ENCODE assay signal across 8 mouse cellular contexts in the genomic region with DNA sequence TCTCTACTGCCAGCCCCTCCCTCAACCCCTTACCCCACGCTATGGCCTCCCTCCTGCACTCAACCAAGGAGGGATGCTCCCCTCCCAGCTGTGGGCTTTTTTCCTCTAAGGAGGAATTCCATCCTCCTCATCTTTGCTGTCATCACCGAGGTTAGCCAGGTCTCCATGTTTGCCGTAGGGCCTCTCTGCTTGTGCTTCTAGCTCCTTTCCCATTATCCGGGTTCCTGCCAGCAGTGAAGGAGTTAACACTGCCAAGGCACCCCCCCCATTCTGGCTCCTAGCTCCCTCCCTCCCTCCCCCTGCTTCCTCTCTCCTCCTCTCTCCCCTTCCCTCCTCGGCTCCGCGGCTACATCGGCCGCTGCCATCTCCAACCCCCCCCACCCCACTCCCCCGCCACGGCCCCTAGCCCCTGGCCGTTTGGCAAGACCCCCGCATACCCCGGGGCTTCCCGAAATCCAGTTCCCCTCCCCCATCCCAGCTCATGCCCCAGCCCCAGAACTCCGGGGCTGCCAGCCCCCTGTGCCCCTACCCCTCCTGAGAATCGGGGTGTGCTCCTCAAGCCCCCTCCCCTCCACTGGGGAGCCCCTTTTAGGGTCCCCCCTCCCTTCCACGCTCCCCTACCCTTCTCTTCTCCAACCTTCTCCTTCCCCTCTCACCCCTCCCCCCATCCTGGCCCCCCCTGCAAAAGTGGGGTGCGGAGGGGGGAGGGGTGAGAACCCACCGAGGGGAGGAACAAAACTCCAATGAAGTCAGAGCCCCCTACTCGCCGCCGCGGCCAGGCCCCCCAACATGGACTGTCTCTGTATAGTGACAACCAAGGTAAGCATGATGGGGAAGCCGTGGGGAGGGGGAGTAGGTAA. TPM values are rescaled to one million over a fixed set of nuclear protein-coding genes. Genes with fewer than 3 reads are reported as not detected.
DNase-seq lines count a peak whose midpoint lies in the region; ATAC-seq and TF ChIP-seq lines count a peak whose summit lies in the region.

No protein-coding gene starts in this region.

- no peaks in the 10 kb centered on the region; the same call in 1 of the 2 replicates for H3K36me3 ChIP-seq in kidney, adult 2 months (ENCODE audit: control insufficient read depth, insufficient read depth, low read length)
- no peaks in the 10 kb centered on the region for H3K36me3 ChIP-seq in forebrain, embryonic 16.5 days (ENCODE audit: control insufficient read depth, insufficient read depth)
- H3K36me3 ChIP-seq in kidney, embryonic 15.5 days, result peaks cover 7% of the 10 kb centered on the region
- no peaks in the 10 kb centered on the region for H3K36me3 ChIP-seq in liver, embryonic 14.5 days (replicated peaks; ENCODE audit: control insufficient read depth, insufficient read depth, low read depth)
- H3K36me3 ChIP-seq in neural tube, embryonic 15.5 days, result peaks cover under 1% of the 10 kb centered on the region; the same call in 1 of the 2 replicates

- no peak for TF ChIP-seq EP300 in liver, embryonic 14.5 days (IDR thresholded peaks at IDR 0.05; ENCODE audit: low read depth)

- no peaks in the 10 kb centered on the region for H3K27me3 ChIP-seq in kidney, adult 2 months (replicated peaks; ENCODE audit: control insufficient read depth, insufficient read depth, low read length)
- H3K27me3 ChIP-seq in forebrain, embryonic 16.5 days (replicated peaks; ENCODE audit: control insufficient read depth, insufficient read depth, low read length), result no peaks in the 10 kb centered on the region
- no peaks in the 10 kb centered on the region for H3K27me3 ChIP-seq in kidney, embryonic 15.5 days
- peaks cover 6% of the 10 kb centered on the region for H3K27me3 ChIP-seq in liver, embryonic 14.5 days (ENCODE audit: control insufficient read depth, insufficient read depth, low read length)
- no peaks in the 10 kb centered on the region for H3K27me3 ChIP-seq in neural tube, embryonic 15.5 days (replicated peaks)

- H3K4me2 ChIP-seq in forebrain, embryonic 16.5 days (ENCODE audit: low read length), result peak overlapping the region; percentile 83
- peak overlapping the region; percentile 91 for H3K4me2 ChIP-seq in kidney, embryonic 15.5 days
- peak overlapping the region; percentile 58 for H3K4me2 ChIP-seq in liver, embryonic 14.5 days (ENCODE audit: low read depth)
- peak overlapping the region; percentile 83 for H3K4me2 ChIP-seq in neural tube, embryonic 15.5 days

- no peak for TF ChIP-seq POLR2A in kidney, adult 2 months (IDR thresholded peaks at IDR 0.05; ENCODE audit: low read depth, low read length)

- TF ChIP-seq CTCF in kidney, adult 2 months (conservative IDR thresholded peaks at IDR 0.05; ENCODE audit: insufficient read depth, insufficient read length, low read depth, low read length), result no peak
- no peak for TF ChIP-seq CTCF in liver, embryonic 14.5 days (IDR thresholded peaks at IDR 0.05; ENCODE audit: low read depth)

- peak overlapping the region; percentile 92 for H3K9ac ChIP-seq in forebrain, embryonic 16.5 days (replicated peaks; ENCODE audit: low read depth, low read length)
- peak overlapping the region; percentile 85 for H3K9ac ChIP-seq in kidney, embryonic 15.5 days
- H3K9ac ChIP-seq in liver, embryonic 14.5 days (replicated peaks), result peak overlapping the region; percentile 40
- H3K9ac ChIP-seq in neural tube, embryonic 15.5 days (replicated peaks), result peak overlapping the region; percentile 84

- H3K4me1 ChIP-seq in kidney, adult 2 months (ENCODE audit: control insufficient read depth, insufficient read depth, low read length), result peaks cover 15% of the 10 kb centered on the region; the same call in 1 of the 2 replicates
- 0 out of 2 replicates have a peak, but pooled peaks cover 2% of the 10 kb centered on the region for H3K4me1 ChIP-seq in brown adipose tissue, adult 24 weeks (ENCODE audit: control insufficient read depth, insufficient read depth, insufficient read length, low read length)
- H3K4me1 ChIP-seq in forebrain, embryonic 16.5 days (replicated peaks; ENCODE audit: control insufficient read depth, insufficient read depth, low read length), result peaks cover 63% of the 10 kb centered on the region
- H3K4me1 ChIP-seq in kidney, embryonic 15.5 days, result peaks cover 80% of the 10 kb centered on the region
- H3K4me1 ChIP-seq in liver, embryonic 14.5 days (replicated peaks; ENCODE audit: control insufficient read depth in 2 of 2, insufficient read depth in 2 of 2, low read length in 1 of 2), result peaks cover 14 to 18% of the 10 kb centered on the region in 2 experiments
- peaks cover 71% of the 10 kb centered on the region for H3K4me1 ChIP-seq in neural tube, embryonic 15.5 days

- no peak for ATAC-seq in forebrain, embryonic 16.5 days
- no peak for ATAC-seq in kidney, embryonic 15.5 days (replicated peaks; ENCODE audit: low FRiP score)
- no peak for ATAC-seq in liver, embryonic 14.5 days (ENCODE audit: insufficient read depth)
- ATAC-seq in neural tube, embryonic 15.5 days (ENCODE audit: low FRiP score), result no peak

- DNase-seq in kidney, adult 2 months, result peak; percentile 33
- DNase-seq in kidney, adult 11 months, result no peak
- no peak for DNase-seq in liver, embryonic 14.5 days (ENCODE audit: low read depth in 3 of 3, low spot score in 3 of 3)
- DNase-seq in T-cell, adult 2 months (ENCODE audit: low spot score), result no peak

- H3K27ac ChIP-seq in kidney, adult 2 months (ENCODE audit: insufficient read depth, low read depth, low read length), result no peak overlapping the region
- H3K27ac ChIP-seq in brown adipose tissue, adult 24 weeks (replicated peaks; ENCODE audit: low read depth, low read length), result no peak overlapping the region
- peak overlapping the region; percentile 95 for H3K27ac ChIP-seq in forebrain, embryonic 16.5 days (ENCODE audit: low read length)
- H3K27ac ChIP-seq in kidney, embryonic 15.5 days, result peak overlapping the region; percentile 92
- H3K27ac ChIP-seq in liver, embryonic 14.5 days, result no peak overlapping the region
- H3K27ac ChIP-seq in neural tube, embryonic 15.5 days (replicated peaks), result peak overlapping the region; percentile 95

- WGBS in kidney, adult 2 months, result 4% methylated on average over 25 of the region's 25 CpGs
- WGBS in forebrain, embryonic 16.5 days, result under 1% methylated on average over 22 of the region's 25 CpGs
- WGBS in kidney, embryonic 15.5 days, result 2% methylated on average over 24 of the region's 25 CpGs
- 3% methylated on average over 25 of the region's 25 CpGs for WGBS in liver, embryonic 14.5 days (ENCODE audit: insufficient replicate concordance)
- under 1% methylated on average over 25 of the region's 25 CpGs for WGBS in neural tube, embryonic 15.5 days

- peak overlapping the region; percentile 48 for H3K4me3 ChIP-seq in kidney, adult 2 months (ENCODE audit: insufficient read depth, low read depth, low read length)
- peak overlapping the region; percentile 27; the same call in 1 of the 2 replicates for H3K4me3 ChIP-seq in brown adipose tissue, adult 24 weeks (ENCODE audit: insufficient read depth, low read depth, low read length)
- H3K4me3 ChIP-seq in forebrain, embryonic 16.5 days (replicated peaks; ENCODE audit: low read length), result peak overlapping the region; percentile 72
- H3K4me3 ChIP-seq in kidney, embryonic 15.5 days (replicated peaks), result peak overlapping the region; percentile 69
- H3K4me3 ChIP-seq in liver, embryonic 14.5 days (ENCODE audit: insufficient read depth in 1 of 2, low read depth in 2 of 2, low read length in 2 of 2), result peak overlapping the region; percentile 33 to 46
- H3K4me3 ChIP-seq in neural tube, embryonic 15.5 days (replicated peaks), result peak overlapping the region; percentile 64

- no peaks in the 10 kb centered on the region for H3K9me3 ChIP-seq in forebrain, embryonic 16.5 days (ENCODE audit: control insufficient read depth, low read length)
- no peaks in the 10 kb centered on the region for H3K9me3 ChIP-seq in kidney, embryonic 15.5 days (replicated peaks)
- no peaks in the 10 kb centered on the region for H3K9me3 ChIP-seq in liver, embryonic 14.5 days (ENCODE audit: control insufficient read depth, low read length)
- no peaks in the 10 kb centered on the region for H3K9me3 ChIP-seq in neural tube, embryonic 15.5 days (replicated peaks)

RNA-seq across cellular contexts. Expression of a gene that starts 1.6 kb away (rescaled TPM):
- 8.1 and 8.3 TPM in 2 replicates for polyA plus RNA-seq in kidney, adult 2 months (2012; rRNA removed)
- polyA plus RNA-seq in brown adipose tissue, adult 24 weeks (2012; ENCODE audit: insufficient read depth, insufficient read length, missing spikeins), result 2.4 and 2.7 TPM in 2 replicates
- polyA plus RNA-seq in forebrain, embryonic 16.5 days (2015; fragmentation: Nextera tagmentation; extraction: Ambion mirVana), result 25.6 and 32.7 TPM in 2 replicates
- polyA plus RNA-seq in kidney, embryonic 15.5 days (2015; fragmentation: Nextera tagmentation; extraction: Ambion mirVana), result 12.9 and 15.2 TPM in 2 replicates
- polyA plus RNA-seq in liver, embryonic 14.5 days (2012; rRNA removed), result 1.5 and 1.9 TPM in 2 replicates
- 0.33 and 0.54 TPM in 2 replicates for polyA plus RNA-seq in liver, embryonic 14.5 days (2014; fragmentation: Nextera tagmentation; extraction: Ambion mirVana)
- polyA plus RNA-seq in neural tube, embryonic 15.5 days (2015; fragmentation: Nextera tagmentation; extraction: Ambion mirVana), result 20.1 and 24.7 TPM in 2 replicates

RNA-seq across cellular contexts. Expression of a gene that starts 3.1 kb away (rescaled TPM):
- polyA plus RNA-seq in kidney, adult 2 months (2012; rRNA removed), result 249 and 308 TPM in 2 replicates
- polyA plus RNA-seq in brown adipose tissue, adult 24 weeks (2012; ENCODE audit: insufficient read depth, insufficient read length, missing spikeins), result 1,981 and 2,287 TPM in 2 replicates
- 60.2 and 60.6 TPM in 2 replicates for polyA plus RNA-seq in forebrain, embryonic 16.5 days (2015; fragmentation: Nextera tagmentation; extraction: Ambion mirVana)
- polyA plus RNA-seq in kidney, embryonic 15.5 days (2015; fragmentation: Nextera tagmentation; extraction: Ambion mirVana), result 78.1 and 83.0 TPM in 2 replicates
- 27.8 and 40.6 TPM in 2 replicates for polyA plus RNA-seq in liver, embryonic 14.5 days (2012; rRNA removed)
- 84.1 and 98.1 TPM in 2 replicates for polyA plus RNA-seq in liver, embryonic 14.5 days (2014; fragmentation: Nextera tagmentation; extraction: Ambion mirVana)
- polyA plus RNA-seq in neural tube, embryonic 15.5 days (2015; fragmentation: Nextera tagmentation; extraction: Ambion mirVana), result 61.7 and 65.7 TPM in 2 replicates

RNA-seq across cellular contexts. Expression of a gene that starts 18.0 kb away (rescaled TPM):
- polyA plus RNA-seq in kidney, adult 2 months (2012; rRNA removed), result 8.5 and 9.6 TPM in 2 replicates
- 2.6 and 4.9 TPM in 2 replicates for polyA plus RNA-seq in brown adipose tissue, adult 24 weeks (2012; ENCODE audit: insufficient read depth, insufficient read length, missing spikeins)
- 34.6 and 34.7 TPM in 2 replicates for polyA plus RNA-seq in forebrain, embryonic 16.5 days (2015; fragmentation: Nextera tagmentation; extraction: Ambion mirVana)
- polyA plus RNA-seq in kidney, embryonic 15.5 days (2015; fragmentation: Nextera tagmentation; extraction: Ambion mirVana), result 38.2 and 43.2 TPM in 2 replicates
- 4.2 and 4.6 TPM in 2 replicates for polyA plus RNA-seq in liver, embryonic 14.5 days (2012; rRNA removed)
- 3.4 and 4.2 TPM in 2 replicates for polyA plus RNA-seq in liver, embryonic 14.5 days (2014; fragmentation: Nextera tagmentation; extraction: Ambion mirVana)
- 22.6 and 25.1 TPM in 2 replicates for polyA plus RNA-seq in neural tube, embryonic 15.5 days (2015; fragmentation: Nextera tagmentation; extraction: Ambion mirVana)

RNA-seq across cellular contexts. Expression of a gene that starts 22.8 kb away (rescaled TPM):
- 16.0 and 21.4 TPM in 2 replicates for polyA plus RNA-seq in kidney, adult 2 months (2012; rRNA removed)
- polyA plus RNA-seq in brown adipose tissue, adult 24 weeks (2012; ENCODE audit: insufficient read depth, insufficient read length, missing spikeins), result 24.2 and 26.4 TPM in 2 replicates
- polyA plus RNA-seq in forebrain, embryonic 16.5 days (2015; fragmentation: Nextera tagmentation; extraction: Ambion mirVana), result 63.7 and 66.8 TPM in 2 replicates
- 75.8 and 78.8 TPM in 2 replicates for polyA plus RNA-seq in kidney, embryonic 15.5 days (2015; fragmentation: Nextera tagmentation; extraction: Ambion mirVana)
- polyA plus RNA-seq in liver, embryonic 14.5 days (2012; rRNA removed), result 10.8 and 14.8 TPM in 2 replicates
- 11.9 and 12.1 TPM in 2 replicates for polyA plus RNA-seq in liver, embryonic 14.5 days (2014; fragmentation: Nextera tagmentation; extraction: Ambion mirVana)
- 53.5 and 57.8 TPM in 2 replicates for polyA plus RNA-seq in neural tube, embryonic 15.5 days (2015; fragmentation: Nextera tagmentation; extraction: Ambion mirVana)

RNA-seq across cellular contexts. Expression of a gene that starts 27.4 kb away (rescaled TPM):
- 746 and 1,018 TPM in 2 replicates for polyA plus RNA-seq in kidney, adult 2 months (2012; rRNA removed)
- 576 and 663 TPM in 2 replicates for polyA plus RNA-seq in brown adipose tissue, adult 24 weeks (2012; ENCODE audit: insufficient read depth, insufficient read length, missing spikeins)
- polyA plus RNA-seq in forebrain, embryonic 16.5 days (2015; fragmentation: Nextera tagmentation; extraction: Ambion mirVana), result 563 and 565 TPM in 2 replicates
- polyA plus RNA-seq in kidney, embryonic 15.5 days (2015; fragmentation: Nextera tagmentation; extraction: Ambion mirVana), result 447 and 450 TPM in 2 replicates
- polyA plus RNA-seq in liver, embryonic 14.5 days (2012; rRNA removed), result 134 and 140 TPM in 2 replicates
- 296 and 300 TPM in 2 replicates for polyA plus RNA-seq in liver, embryonic 14.5 days (2014; fragmentation: Nextera tagmentation; extraction: Ambion mirVana)
- 549 and 565 TPM in 2 replicates for polyA plus RNA-seq in neural tube, embryonic 15.5 days (2015; fragmentation: Nextera tagmentation; extraction: Ambion mirVana)

Comparison
In these comparisons a context has a peak if more than half of its experiments do, and no peak if none do; other contexts are left out.
1. H3K27ac ChIP-seq: peak in forebrain, embryonic 16.5 days (single experiment), kidney, embryonic 15.5 days (single experiment) and neural tube, embryonic 15.5 days (single experiment); none in kidney, adult 2 months (single experiment), brown adipose tissue, adult 24 weeks (single experiment) and liver, embryonic 14.5 days (single experiment).
2. H3K9ac ChIP-seq: peak in every context shown above with its lines; median percentile 92 in forebrain, embryonic 16.5 days; 85 in kidney, embryonic 15.5 days; 84 in neural tube, embryonic 15.5 days; 40 in liver, embryonic 14.5 days.
3. Peak in every context shown above with its lines, with median percentiles within 50 percentile points of each other: H3K4me3 ChIP-seq and H3K4me2 ChIP-seq.